Mouse (Mus musculus): ENCODE measurements around the gene Skap2.
A peak's percentile ranks its signal among the peaks of the same experiment; 100 is the strongest.

Skap2 gene

GRCm38 (mm10) chr6:51889824-51890223, 122.5 kb downstream of the Skap2 start:
- no peak for DNase-seq (ENCODE audit: low spot score)

- no peak for DNase-seq (ENCODE audit: low spot score)
Measured at GRCm38 (mm10) chr6:51886902-51887431, 125.4 kb downstream of the Skap2 start.

- no peak for DNase-seq (ENCODE audit: low spot score)
Measured at GRCm38 (mm10) chr6:51882880-51883274, 129.5 kb downstream of the Skap2 start.

- DNase-seq (ENCODE audit: low spot score) = no peak
Measured at GRCm38 (mm10) chr6:51882266-51882879, 130.0 kb downstream of the Skap2 start.

GRCm38 (mm10) chr6:51881181-51881968, 131.0 kb downstream of the Skap2 start:
- no peak for DNase-seq (ENCODE audit: low spot score)

- no peak for DNase-seq (ENCODE audit: low spot score)
Measured at GRCm38 (mm10) chr6:51880778-51881177, 131.6 kb downstream of the Skap2 start.

GRCm38 (mm10) chr6:51878551-51878950, 133.8 kb downstream of the Skap2 start:
- no peak for DNase-seq (ENCODE audit: low spot score)

GRCm38 (mm10) chr6:51876841-51877553, 135.4 kb downstream of the Skap2 start:
- no peak for DNase-seq (ENCODE audit: low spot score)

- no peak for DNase-seq (ENCODE audit: low spot score)
Measured at GRCm38 (mm10) chr6:51875884-51876626, 136.3 kb downstream of the Skap2 start.

GRCm38 (mm10) chr6:51874035-51874434, 138.3 kb downstream of the Skap2 start:
- DNase-seq (ENCODE audit: low spot score) = no peak

- DNase-seq (ENCODE audit: low spot score) = no peak
Measured at GRCm38 (mm10) chr6:51871135-51871534, 141.2 kb downstream of the Skap2 start.

GRCm38 (mm10) chr6:51870294-51870693, 142.1 kb downstream of the Skap2 start:
- DNase-seq (ENCODE audit: low spot score) = no peak

- DNase-seq (ENCODE audit: low spot score) = no peak
Measured at GRCm38 (mm10) chr6:51866596-51866995, 145.8 kb downstream of the Skap2 start.

GRCm38 (mm10) chr6:51863508-51863907, 148.8 kb downstream of the Skap2 start:
- no peak for DNase-seq (ENCODE audit: low spot score)

GRCm38 (mm10) chr6:51860300-51860699, 152.0 kb downstream of the Skap2 start:
- no peak for DNase-seq (ENCODE audit: low spot score)

- peak; percentile 93 for DNase-seq (ENCODE audit: low spot score)
Measured at GRCm38 (mm10) chr6:51857821-51858220, 154.5 kb downstream of the Skap2 start.

- DNase-seq (ENCODE audit: low spot score) = no peak
Measured at GRCm38 (mm10) chr6:51853291-51853690, 159.1 kb downstream of the Skap2 start.

- no peak for DNase-seq (ENCODE audit: low spot score)
Measured at GRCm38 (mm10) chr6:51852643-51853042, 159.7 kb downstream of the Skap2 start.

GRCm38 (mm10) chr6:51851544-51851943, 160.8 kb downstream of the Skap2 start:
- DNase-seq (ENCODE audit: low spot score) = no peak

GRCm38 (mm10) chr6:51850030-51850817, 162.1 kb downstream of the Skap2 start:
- no peak for DNase-seq (ENCODE audit: low spot score)

GRCm38 (mm10) chr6:51849561-51849960, 162.8 kb downstream of the Skap2 start:
- DNase-seq (ENCODE audit: low spot score) = no peak
